8 mouse cellular contexts compared by ENCODE assay signal in the genomic region with DNA sequence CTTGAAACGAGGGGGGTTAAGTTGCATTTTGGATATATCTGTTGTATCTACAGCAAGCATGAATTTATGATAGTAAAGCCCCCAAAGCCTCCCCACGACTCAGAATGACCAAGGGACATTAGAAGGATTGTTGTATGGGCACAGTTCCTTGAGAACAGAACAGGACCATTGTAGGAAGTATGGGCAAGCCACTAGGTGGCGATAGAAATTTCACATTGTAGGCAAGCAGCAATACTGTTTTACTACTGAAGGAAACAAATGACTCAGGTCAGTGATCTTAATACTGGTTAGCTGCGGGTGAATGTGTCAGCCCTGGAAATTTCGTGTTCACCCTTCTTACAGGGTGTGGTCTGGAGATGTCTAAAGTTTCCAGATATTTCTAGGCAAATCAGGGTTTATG. TPM values are rescaled to one million over a fixed set of nuclear protein-coding genes. Genes with fewer than 3 reads are reported as not detected.
A peak's percentile ranks its signal among the peaks of the same experiment; 100 is the strongest.
DNase-seq lines count a peak whose midpoint lies in the region; ATAC-seq and TF ChIP-seq lines count a peak whose summit lies in the region.
"Had no signal": no experiment of that assay in that cellular context is flagged by ENCODE, and none has a peak within 500 bp of the region (broad histone marks: within the 10 kb centered on the region; RNA-seq: fewer than 3 reads in every experiment).

No protein-coding gene starts in this region.

- H3K9me3 ChIP-seq in ES-E14 (ENCODE audit: control insufficient read depth, insufficient read depth, low read depth, low read length) = no peaks in the 10 kb centered on the region
- H3K9me3 ChIP-seq: embryonic facial prominence, embryonic 15.5 days had no signal

- H3K4me3 ChIP-seq in ES-E14 (ENCODE audit: insufficient read depth in 1 of 2, low read depth in 1 of 2, low read length in 2 of 2, poor library complexity in 1 of 2, severe bottlenecking in 1 of 2) = no peak overlapping the region
- H3K4me3 ChIP-seq: embryonic facial prominence, embryonic 15.5 days had no signal

- H3K36me3 ChIP-seq in ES-E14 (ENCODE audit: control insufficient read depth, insufficient read depth, low read length, poor library complexity, severe bottlenecking) = no peaks in the 10 kb centered on the region; the same call in 1 of the 2 replicates
- H3K36me3 ChIP-seq: embryonic facial prominence, embryonic 15.5 days had no signal

- no peak overlapping the region for H3K27ac ChIP-seq in ES-E14 (ENCODE audit: insufficient read depth, low read depth, low read length, poor library complexity, severe bottlenecking)
- H3K27ac ChIP-seq: embryonic facial prominence, embryonic 15.5 days had no signal

- in situ Hi-C loops in ES-E14 (cut with MboI; ENCODE audit: low sequenced_read_pairs in 2 of 2, unreplicated experiment in 2 of 2) = no loop called here

- ATAC-seq in inflammation-experienced regulatory T-cells, adult 6 months = peak; percentile 35
- peak; percentile 93 for ATAC-seq in megakaryocyte progenitor cell, adult 5-6 weeks (replicated peaks; ENCODE audit: poor library complexity)

- H3K9ac ChIP-seq in ES-E14 (ENCODE audit: insufficient read depth, low read depth, low read length, poor library complexity, severe bottlenecking) = no peak overlapping the region
- H3K9ac ChIP-seq: embryonic facial prominence, embryonic 15.5 days had no signal

- H3K4me1 ChIP-seq in ES-E14 (ENCODE audit: control insufficient read depth in 2 of 2, insufficient read depth in 2 of 2, low read length in 2 of 2, poor library complexity in 1 of 2) = no peaks in the 10 kb centered on the region
- H3K4me1 ChIP-seq: embryonic facial prominence, embryonic 15.5 days had no signal

- peak; percentile 6 for DNase-seq in layer of hippocampus, adult 11-12 months (ENCODE audit: low spot score)
- no peak for DNase-seq in layer of hippocampus, adult 9-10 months (ENCODE audit: low spot score)
- DNase-seq in ES-E14 (ENCODE audit: low read depth, low spot score) = peak; percentile 25
- DNase-seq in adrenal gland, postnatal 14 days = peak; percentile 45
- DNase-seq in natural killer cell, adult 2 months (ENCODE audit: low spot score in 2 of 2) = no peak

TF ChIP-seq in ES-E14, 5 proteins besides CTCF, POLR2A, EP300 and RAD21:
- TF ChIP-seq ZNF384 (IDR thresholded peaks at IDR 0.05; ENCODE audit: low read depth, low read length) (no peak), ZC3H11A (IDR thresholded peaks at IDR 0.05; ENCODE audit: borderline replicate concordance, low read depth, low read length) (peak; percentile 40; the same call in 1 of the 2 replicates)

RNA-seq across cellular contexts. Expression of a gene that starts 21.4 kb away (rescaled TPM):
- 1.1 TPM in 1 of 2 replicates, not detected in the other for total RNA-seq in ES-E14 (2012; rRNA removed)
- 1,308 and 2,595 TPM in 2 replicates for total RNA-seq in adrenal gland, postnatal 14 days (2021)
- polyA plus RNA-seq in inflammation-experienced regulatory T-cells, adult 6 months (2017; shearing (Covaris generic)) = under 1 TPM in 1 of 3 experiments, not detected in 2; 0.31 TPM
- total RNA-seq in megakaryocyte progenitor cell, adult 5-6 weeks (2015) = not detected in 2 replicates
- 0.33 TPM in 1 of 2 replicates, not detected in the other for total RNA-seq in megakaryocyte progenitor cell, adult 5-6 weeks (2017)

Comparison
In these comparisons a context has a peak if more than half of its experiments do, and no peak if none do; other contexts are left out.
1. DNase-seq: peak in layer of hippocampus, adult 11-12 months (single experiment), ES-E14 (single experiment) and adrenal gland, postnatal 14 days (single experiment); none in layer of hippocampus, adult 9-10 months (single experiment) and natural killer cell, adult 2 months (0 of 2).
2. RNA of a gene that starts 21.4 kb away (total RNA-seq): 1,308 to 2,595 TPM in adrenal gland, postnatal 14 days; 1.1 TPM in ES-E14 and 0.33 TPM in megakaryocyte progenitor cell, adult 5-6 weeks; every median in the first group is over 100 times any median in the second.